Mouse (Mus musculus) heart, embryonic 14.5 days (tissue): ENCODE measurements around the gene Zdhhc23. TPM values are rescaled to one million over a fixed set of nuclear protein-coding genes. Genes with fewer than 3 reads are reported as not detected.

Source experiments
- ATAC-seq: fragments of 200-750 bp; cut with Nextera tagmentation; 2 replicates; pipeline ENCODE4 v1.8.0; 2017; ENCODE audit warnings: low read depth, moderate TSS enrichment; ENCODE audit not compliant: insufficient number of reproducible peaks, insufficient read depth, low FRiP score
- H3K27ac ChIP-seq, 2 experiments: fragments of 200-500 bp in 1 of 2; fragments of 300-500 bp in 1 of 2; sonication (generic) in 1 of 2; replicated peaks in 1 of 2; 2 replicates each; pipeline ENCODE4 v1.5.1; 2012 to 2014; ENCODE audit warnings: low read depth in 2 of 2, low read length in 2 of 2, control low read depth in 1 of 2, mild to moderate bottlenecking in 1 of 2, mixed read lengths in 1 of 2; ENCODE audit not compliant: control insufficient read depth in 1 of 2, insufficient read depth in 1 of 2
- H3K27me3 ChIP-seq: fragments of 300-500 bp; sonication (generic); 2 replicates; pipeline ENCODE4 v1.6.1; 2014; ENCODE audit warnings: mild to moderate bottlenecking, low read length, control low read depth; ENCODE audit not compliant: control insufficient read depth, insufficient read depth
- H3K36me3 ChIP-seq: fragments of 300-500 bp; sonication (generic); 2 replicates; pipeline ENCODE4 v1.6.1; 2014; ENCODE audit warnings: mild to moderate bottlenecking, control low read depth, low read length, mixed read lengths; ENCODE audit not compliant: control insufficient read depth, insufficient read depth
- H3K4me1 ChIP-seq, 2 experiments: fragments of 200-500 bp in 1 of 2; fragments of 300-500 bp in 1 of 2; sonication (generic) in 1 of 2; 2 replicates each; pipeline ENCODE4 v1.6.1; 2012 to 2014; ENCODE audit warnings: low read length in 2 of 2, control low read depth in 1 of 2, mixed read lengths in 1 of 2; ENCODE audit not compliant: control insufficient read depth in 2 of 2, insufficient read depth in 2 of 2
- H3K4me2 ChIP-seq: fragments of 300-500 bp; sonication (generic); 2 replicates; pipeline ENCODE4 v1.6.1; 2014; ENCODE audit warnings: mild to moderate bottlenecking, low read length
- H3K4me3 ChIP-seq, 2 experiments: fragments of 200-500 bp in 1 of 2; fragments of 300-500 bp in 1 of 2; sonication (generic) in 1 of 2; 2 replicates each; pipeline ENCODE4 v1.5.1; 2012 to 2014; ENCODE audit warnings: low read length in 2 of 2, mild to moderate bottlenecking in 2 of 2, control low read depth in 1 of 2, low read depth in 1 of 2, moderate library complexity in 1 of 2; ENCODE audit not compliant: control insufficient read depth in 1 of 2, insufficient read depth in 1 of 2
- H3K9ac ChIP-seq: fragments of 300-500 bp; sonication (generic); 2 replicates; pipeline ENCODE4 v1.6.1; 2014; ENCODE audit warnings: mild to moderate bottlenecking, low read length
- H3K9me3 ChIP-seq: fragments of 300-500 bp; sonication (generic); 2 replicates; pipeline ENCODE4 v1.6.1; 2016; ENCODE audit warnings: low read length, control low read depth; ENCODE audit not compliant: control insufficient read depth
- WGBS: fragments of 180-500 bp; shearing (Covaris S2); extraction: QIAGEN DNeasy Blood & Tissue Kit; methylation state at CpG from one replicate; pipeline ENCODE4 v1.1.7; 2014; 5-methylcytosine and 5-hydroxymethylcytosine counted together
- polyA plus RNA-seq: library from polyadenylated mRNA; unstranded; fragments of >200 nt; fragmentation: Nextera tagmentation; extraction: Ambion mirVana; gene quantifications from 2 replicates; pipeline ENCODE4 v1.2.1, GENCODE M21; 2014

Gene Zdhhc23
- polyA plus RNA-seq, 1 experiment from 2014 or later, result 1.6 TPM

GRCm38 (mm10) chr16:44016164-44016563 is 36.6 kb upstream of the Zdhhc23 start:
- peak overlapping the region; percentile 28 to 47 for H3K4me3 ChIP-seq
- peak; percentile 50; the same call in 1 of the 2 replicates for ATAC-seq
- H3K36me3 ChIP-seq, result no peaks in the 10 kb centered on the region
- no peaks in the 10 kb centered on the region for H3K27me3 ChIP-seq
- H3K4me2 ChIP-seq, result peak overlapping the region; percentile 75
- H3K27ac ChIP-seq, result no peak overlapping the region
- WGBS, result 3% methylated on average over 11 of the region's 11 CpGs
- no peaks in the 10 kb centered on the region for H3K9me3 ChIP-seq
- peak overlapping the region; percentile 69 for H3K9ac ChIP-seq
- peaks cover 4 to 11% of the 10 kb centered on the region in 2 experiments for H3K4me1 ChIP-seq

GRCm38 (mm10) chr16:44015416-44016158 is 36.0 kb upstream of the Zdhhc23 start:
- WGBS, result 46% methylated on average over 16 of the region's 16 CpGs
- H3K9me3 ChIP-seq, result no peaks in the 10 kb centered on the region
- peaks cover 4 to 11% of the 10 kb centered on the region in 2 experiments for H3K4me1 ChIP-seq
- H3K4me3 ChIP-seq, result peak overlapping the region; percentile 28 to 47; a peak in 3 of 4 replicates
- no peak for ATAC-seq
- peak overlapping the region; percentile 69 for H3K9ac ChIP-seq
- no peak overlapping the region for H3K27ac ChIP-seq
- H3K4me2 ChIP-seq, result peak overlapping the region; percentile 75
- no peaks in the 10 kb centered on the region for H3K27me3 ChIP-seq
- H3K36me3 ChIP-seq, result no peaks in the 10 kb centered on the region

GRCm38 (mm10) chr16:44011010-44011409 is 31.4 kb upstream of the Zdhhc23 start:
- no peak overlapping the region for H3K27ac ChIP-seq
- H3K4me2 ChIP-seq, result no peak overlapping the region
- 67% methylated on average over 5 of the region's 5 CpGs for WGBS
- H3K36me3 ChIP-seq, result no peaks in the 10 kb centered on the region
- H3K4me3 ChIP-seq, result no peak overlapping the region
- no peaks in the 10 kb centered on the region for H3K27me3 ChIP-seq
- no peak overlapping the region for H3K9ac ChIP-seq
- H3K9me3 ChIP-seq, result no peaks in the 10 kb centered on the region
- no peaks in the 10 kb centered on the region for H3K4me1 ChIP-seq
- ATAC-seq, result no peak

- Histone ChIP-seq H3K9me3 (no peaks in the 10 kb centered on the region), H3K27ac (no peak overlapping the region), H3K4me2 (no peak overlapping the region), H3K4me3 (no peak overlapping the region), H3K9ac (no peak overlapping the region), H3K27me3 (no peaks in the 10 kb centered on the region), H3K4me1 (no peaks in the 10 kb centered on the region), H3K36me3 (0 out of 2 replicates have a peak, but pooled peaks cover 4% of the 10 kb centered on the region)
- WGBS, result 39% methylated on average over 5 of the region's 5 CpGs
- ATAC-seq, result 0 out of 2 replicates have a peak, but pooled peaks have one; percentile 54
These were observed 22.5 kb upstream of the Zdhhc23 start for GRCm38 (mm10) chr16:44002086-44002485.

- Histone ChIP-seq H3K4me2 (no peak overlapping the region), H3K27ac (no peak overlapping the region), H3K9ac (no peak overlapping the region), H3K4me3 (no peak overlapping the region), H3K4me1 (no peaks in the 10 kb centered on the region), H3K27me3 (no peaks in the 10 kb centered on the region), H3K9me3 (no peaks in the 10 kb centered on the region), H3K36me3 (no peaks in the 10 kb centered on the region)
- 83% methylated on average over 5 of the region's 5 CpGs for WGBS
- no peak for ATAC-seq
These were observed 19.9 kb upstream of the Zdhhc23 start for GRCm38 (mm10) chr16:43999541-43999940.

- no peak for ATAC-seq
- Histone ChIP-seq H3K4me1 (no peaks in the 10 kb centered on the region), H3K4me3 (no peak overlapping the region), H3K27ac (no peak overlapping the region), H3K9ac (no peak overlapping the region), H3K4me2 (no peak overlapping the region), H3K27me3 (no peaks in the 10 kb centered on the region), H3K36me3 (no peaks in the 10 kb centered on the region), H3K9me3 (no peaks in the 10 kb centered on the region)
- 85% methylated on average over 8 of the region's 8 CpGs for WGBS
These were observed 19.5 kb upstream of the Zdhhc23 start for GRCm38 (mm10) chr16:43999111-43999510.

GRCm38 (mm10) chr16:43994623-43995022 is 15.0 kb upstream of the Zdhhc23 start:
- no peaks in the 10 kb centered on the region for H3K36me3 ChIP-seq
- ATAC-seq, result no peak
- 71% methylated on average over 3 of the region's 3 CpGs for WGBS
- H3K4me2 ChIP-seq, result no peak overlapping the region
- H3K27me3 ChIP-seq, result no peaks in the 10 kb centered on the region
- H3K4me3 ChIP-seq, result no peak overlapping the region
- no peak overlapping the region for H3K27ac ChIP-seq
- H3K4me1 ChIP-seq, result no peaks in the 10 kb centered on the region
- no peak overlapping the region for H3K9ac ChIP-seq
- H3K9me3 ChIP-seq, result no peaks in the 10 kb centered on the region

- 87% methylated on average over 4 of the region's 4 CpGs for WGBS
- ATAC-seq, result no peak
- no peaks in the 10 kb centered on the region for H3K27me3 ChIP-seq
- H3K4me3 ChIP-seq, result no peak overlapping the region
- no peak overlapping the region for H3K27ac ChIP-seq
- H3K36me3 ChIP-seq, result no peaks in the 10 kb centered on the region
- H3K4me2 ChIP-seq, result no peak overlapping the region
- no peak overlapping the region for H3K9ac ChIP-seq
- H3K4me1 ChIP-seq, result no peaks in the 10 kb centered on the region
- H3K9me3 ChIP-seq, result no peaks in the 10 kb centered on the region
These were observed 6.7 kb upstream of the Zdhhc23 start for GRCm38 (mm10) chr16:43986299-43986698.
